Mouse (Mus musculus) hindbrain, embryonic 11.5 days (tissue): ENCODE data around the gene Robo2. TPM values are rescaled to one million over a fixed set of nuclear protein-coding genes. Genes with fewer than 3 reads are reported as not detected.
A peak's percentile ranks its signal among the peaks of the same experiment; 100 is the strongest.

Experiments
- ATAC-seq: fragments of 200-750 bp; cut with Nextera tagmentation; 2 replicates; pipeline ENCODE4 v1.8.0; 2017; ENCODE audit warnings: mild to moderate bottlenecking, moderate TSS enrichment, moderate library complexity; ENCODE audit not compliant: low FRiP score
- DNase-seq: peaks from one replicate; pipeline ENCODE4 v3.0.0-alpha.2; 2015; ENCODE audit warnings: low spot score
- H3K27ac ChIP-seq: fragments of 300-500 bp; sonication (generic); 2 replicates; pipeline ENCODE4 v1.5.1; 2014; ENCODE audit warnings: mild to moderate bottlenecking, low read depth, low read length
- H3K27me3 ChIP-seq: fragments of 300-500 bp; sonication (generic); 2 replicates; pipeline ENCODE4 v1.6.1; 2014; ENCODE audit warnings: mild to moderate bottlenecking, low read length, moderate library complexity, mixed read lengths; ENCODE audit not compliant: control insufficient read depth, insufficient read depth
- H3K36me3 ChIP-seq: fragments of 300-500 bp; sonication (generic); 2 replicates; pipeline ENCODE4 v1.6.1; 2014; ENCODE audit warnings: mild to moderate bottlenecking, low read length, moderate library complexity, mixed read lengths; ENCODE audit not compliant: control insufficient read depth, insufficient read depth
- H3K4me1 ChIP-seq: fragments of 300-500 bp; sonication (generic); replicated peaks from 2 replicates; pipeline ENCODE4 v1.6.1; 2014; ENCODE audit warnings: low read length, mixed read lengths; ENCODE audit not compliant: control insufficient read depth, insufficient read depth
- H3K4me2 ChIP-seq: fragments of 300-500 bp; sonication (generic); replicated peaks from 2 replicates; pipeline ENCODE4 v1.6.1; 2014; ENCODE audit warnings: mild to moderate bottlenecking, low read depth, low read length
- H3K4me3 ChIP-seq: fragments of 300-500 bp; sonication (generic); 2 replicates; pipeline ENCODE4 v1.5.1; 2014; ENCODE audit warnings: low read depth, low read length
- H3K9ac ChIP-seq: fragments of 300-500 bp; sonication (generic); 2 replicates; pipeline ENCODE4 v1.6.1; 2014; ENCODE audit warnings: low read depth, low read length
- H3K9me3 ChIP-seq: fragments of 300-500 bp; sonication (generic); 2 replicates; pipeline ENCODE4 v1.6.1; 2016; ENCODE audit warnings: low read length; ENCODE audit not compliant: control insufficient read depth
- WGBS: fragments of 180-500 bp; shearing (Covaris S2); extraction: QIAGEN DNeasy Blood & Tissue Kit; methylation state at CpG from one replicate; pipeline ENCODE4 v1.1.7; 2014; 5-methylcytosine and 5-hydroxymethylcytosine counted together
- polyA plus RNA-seq: library from polyadenylated mRNA; unstranded; fragments of >200 nt; fragmentation: Nextera tagmentation; extraction: Ambion mirVana; gene quantifications from 2 replicates; pipeline ENCODE4 v1.2.1, GENCODE M21; 2014

Gene Robo2
- polyA plus RNA-seq, 1 experiment from 2014 or later = 37.5 TPM

DNA sequence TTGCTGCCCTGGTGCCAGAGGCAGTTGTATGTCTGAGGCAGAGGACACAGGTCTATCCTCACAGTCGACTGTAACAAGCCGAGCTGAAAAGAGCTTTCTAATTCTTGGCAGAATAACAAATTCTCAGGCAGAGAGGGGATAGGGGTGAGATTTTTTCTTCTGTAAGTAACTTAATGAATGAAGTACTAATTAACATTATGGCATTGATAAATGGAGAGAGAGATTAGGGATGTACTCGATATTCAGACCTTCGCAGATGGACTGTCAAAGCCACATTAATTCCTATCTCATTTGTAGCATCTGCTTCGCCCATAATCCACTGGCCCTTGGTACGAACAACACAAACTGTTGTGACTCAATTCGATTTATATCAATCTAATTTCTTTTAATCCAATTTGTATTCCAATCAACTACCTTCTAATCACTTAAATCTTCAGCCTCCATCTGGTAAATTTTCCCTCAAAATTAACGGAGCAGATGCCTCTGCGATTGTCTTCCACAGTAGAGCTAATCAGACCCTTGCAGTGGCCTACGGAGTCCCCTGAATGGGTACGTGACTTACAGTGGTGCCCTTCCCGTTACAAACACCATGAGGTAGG, 36.2 kb downstream of the Robo2 start:
- 67% methylated on average over 12 of the region's 12 CpGs for WGBS
- no peaks in the 10 kb centered on the region for H3K36me3 ChIP-seq
- H3K4me2 ChIP-seq = no peak overlapping the region
- peak; percentile 54 for ATAC-seq
- no peak overlapping the region for H3K27ac ChIP-seq
- H3K27me3 ChIP-seq = no peaks in the 10 kb centered on the region
- H3K4me3 ChIP-seq = no peak overlapping the region
- no peaks in the 10 kb centered on the region for H3K4me1 ChIP-seq
- H3K9ac ChIP-seq = no peak overlapping the region
- H3K9me3 ChIP-seq = no peaks in the 10 kb centered on the region
- DNase-seq = no peak

DNA sequence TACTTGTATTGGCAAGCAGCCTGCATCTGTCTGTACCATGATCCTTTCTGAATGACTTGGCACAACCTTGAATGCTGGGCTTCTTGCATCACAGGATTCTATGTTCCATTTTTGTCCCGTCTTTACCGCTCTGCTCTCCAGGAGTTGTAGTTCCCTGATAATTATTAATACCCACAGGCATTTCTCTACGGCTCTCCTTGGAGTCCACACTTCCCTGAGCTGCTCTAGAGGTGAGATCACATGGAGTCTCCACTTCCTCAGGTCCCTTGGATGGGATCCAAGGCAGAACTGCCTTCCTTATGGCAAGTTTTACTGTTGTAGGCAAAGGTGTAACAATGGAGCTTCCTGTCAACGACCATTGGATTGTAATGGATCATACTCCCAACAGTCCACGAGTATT, 37.1 kb downstream of the Robo2 start:
- 86% methylated on average over 5 of the region's 5 CpGs for WGBS
- Histone ChIP-seq H3K27ac (no peak overlapping the region), H3K36me3 (no peaks in the 10 kb centered on the region), H3K27me3 (no peaks in the 10 kb centered on the region), H3K9ac (no peak overlapping the region), H3K4me1 (no peaks in the 10 kb centered on the region), H3K9me3 (no peaks in the 10 kb centered on the region), H3K4me3 (no peak overlapping the region), H3K4me2 (no peak overlapping the region)
- ATAC-seq (no peak), DNase-seq (no peak)

DNA sequence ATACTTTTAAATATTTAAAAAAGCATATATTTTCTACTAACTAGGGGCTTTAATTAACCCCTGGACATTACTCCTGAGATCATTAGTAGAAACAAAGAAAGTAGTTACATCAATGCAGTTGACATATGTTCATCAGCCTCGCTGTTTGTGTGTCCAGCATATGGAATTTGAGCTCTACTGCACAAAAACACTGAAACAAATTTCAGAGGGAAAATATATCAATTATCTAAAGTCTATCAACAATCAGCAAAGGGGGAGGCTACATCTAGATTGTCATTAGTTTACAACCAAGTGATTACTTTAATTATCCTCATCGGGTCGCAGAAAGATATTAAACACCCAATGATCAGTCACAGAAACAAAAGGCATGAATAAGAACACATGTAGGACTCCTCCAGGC, 38.2 kb downstream of the Robo2 start:
- H3K4me1 ChIP-seq = no peaks in the 10 kb centered on the region
- ATAC-seq = no peak
- no peak overlapping the region for H3K27ac ChIP-seq
- H3K4me3 ChIP-seq = no peak overlapping the region
- no peaks in the 10 kb centered on the region for H3K27me3 ChIP-seq
- H3K9ac ChIP-seq = no peak overlapping the region
- no peaks in the 10 kb centered on the region for H3K9me3 ChIP-seq
- H3K4me2 ChIP-seq = no peak overlapping the region
- WGBS = 89% methylated on average over 3 of the region's 3 CpGs
- no peak for DNase-seq
- no peaks in the 10 kb centered on the region for H3K36me3 ChIP-seq

DNA sequence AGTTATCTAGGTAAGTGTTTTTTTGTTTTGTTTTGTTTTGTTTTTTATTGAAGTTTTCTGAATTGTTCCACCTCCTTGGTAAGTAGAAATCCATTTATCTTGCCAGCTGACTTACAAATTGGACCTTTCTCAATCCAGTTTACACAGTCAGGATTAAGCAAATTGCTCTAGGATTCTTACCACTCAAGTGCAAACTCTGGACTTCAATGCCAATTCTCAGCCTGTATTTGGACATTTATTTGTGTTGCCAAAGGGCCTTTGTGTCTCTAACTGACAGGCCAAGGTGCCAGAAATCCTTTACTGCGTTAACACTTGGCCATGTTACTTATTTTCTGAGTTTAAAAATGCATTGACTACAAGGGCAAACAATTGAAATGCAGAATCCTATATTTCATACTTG, 38.7 kb downstream of the Robo2 start:
- H3K27me3 ChIP-seq = no peaks in the 10 kb centered on the region
- H3K4me2 ChIP-seq = no peak overlapping the region
- H3K4me1 ChIP-seq = no peaks in the 10 kb centered on the region
- ATAC-seq (no peak), DNase-seq (no peak)
- H3K9ac ChIP-seq = no peak overlapping the region
- H3K27ac ChIP-seq = no peak overlapping the region
- H3K9me3 ChIP-seq = no peaks in the 10 kb centered on the region
- 85% methylated on average over 1 of the region's 1 CpGs for WGBS
- no peak overlapping the region for H3K4me3 ChIP-seq
- no peaks in the 10 kb centered on the region for H3K36me3 ChIP-seq

DNA sequence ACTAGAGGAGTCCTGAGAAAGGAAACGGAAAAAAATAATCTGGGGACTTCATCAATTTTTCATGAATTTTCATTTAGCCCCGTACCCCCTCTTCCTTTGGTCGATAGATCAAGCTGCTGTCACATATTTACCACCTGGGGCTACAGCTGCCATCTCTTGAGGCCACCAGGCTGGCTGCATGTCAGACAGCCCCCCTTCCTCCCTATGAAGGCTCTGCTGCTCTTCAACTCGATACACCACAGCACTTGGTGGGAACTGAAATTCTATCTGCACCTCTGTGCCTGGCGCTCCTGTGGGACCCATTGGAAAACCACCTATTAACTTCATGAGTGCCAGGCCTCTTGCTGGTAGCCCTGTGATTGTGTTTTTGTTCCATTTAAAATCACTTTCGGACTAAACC, 63.2 kb downstream of the Robo2 start:
- ATAC-seq (peak; percentile 53; the same call in 1 of the 2 replicates), DNase-seq (no peak)
- no peak overlapping the region for H3K9ac ChIP-seq
- no peaks in the 10 kb centered on the region for H3K4me1 ChIP-seq
- H3K9me3 ChIP-seq = no peaks in the 10 kb centered on the region
- 51% methylated on average over 6 of the region's 6 CpGs for WGBS
- H3K36me3 ChIP-seq = no peaks in the 10 kb centered on the region
- no peak overlapping the region for H3K4me2 ChIP-seq
- no peaks in the 10 kb centered on the region for H3K27me3 ChIP-seq
- no peak overlapping the region for H3K27ac ChIP-seq
- H3K4me3 ChIP-seq = no peak overlapping the region

DNA sequence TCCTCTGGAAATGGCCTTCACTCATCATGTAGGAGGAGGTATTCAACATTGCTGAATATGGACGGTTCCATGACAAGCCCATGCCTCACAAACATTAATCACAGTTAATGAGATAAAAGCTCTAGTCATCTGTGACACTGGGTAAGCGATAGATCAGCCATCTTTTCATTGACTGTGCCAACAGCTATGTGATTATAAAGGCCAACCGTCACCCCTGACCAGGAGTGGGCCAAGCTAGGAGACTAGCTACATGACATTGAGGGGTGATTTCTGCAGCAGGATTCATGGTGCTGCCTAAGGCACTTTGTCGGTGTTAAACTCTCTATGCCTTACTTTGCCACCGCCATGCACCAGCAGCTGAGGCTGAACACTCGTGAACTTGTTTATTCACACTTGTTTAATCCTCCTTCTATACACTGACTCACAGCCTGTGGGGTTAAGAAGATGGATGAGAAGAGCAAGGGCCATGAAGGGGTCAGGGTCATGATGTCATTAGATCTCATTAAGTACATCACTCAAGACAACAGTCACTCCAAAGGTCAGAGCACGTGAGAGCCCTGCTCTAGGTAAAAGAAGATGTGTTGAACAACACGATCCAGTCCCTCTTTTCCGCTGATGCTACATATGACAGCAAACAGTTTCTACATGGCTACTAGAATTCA, 72.5 kb downstream of the Robo2 start:
- Histone ChIP-seq H3K36me3 (no peaks in the 10 kb centered on the region), H3K4me3 (no peak overlapping the region), H3K4me1 (no peaks in the 10 kb centered on the region), H3K27ac (no peak overlapping the region), H3K9ac (no peak overlapping the region), H3K9me3 (no peaks in the 10 kb centered on the region), H3K4me2 (no peak overlapping the region), H3K27me3 (no peaks in the 10 kb centered on the region)
- ATAC-seq (peak; percentile 77), DNase-seq (peak; percentile 25)
- WGBS = 43% methylated on average over 9 of the region's 9 CpGs

DNA sequence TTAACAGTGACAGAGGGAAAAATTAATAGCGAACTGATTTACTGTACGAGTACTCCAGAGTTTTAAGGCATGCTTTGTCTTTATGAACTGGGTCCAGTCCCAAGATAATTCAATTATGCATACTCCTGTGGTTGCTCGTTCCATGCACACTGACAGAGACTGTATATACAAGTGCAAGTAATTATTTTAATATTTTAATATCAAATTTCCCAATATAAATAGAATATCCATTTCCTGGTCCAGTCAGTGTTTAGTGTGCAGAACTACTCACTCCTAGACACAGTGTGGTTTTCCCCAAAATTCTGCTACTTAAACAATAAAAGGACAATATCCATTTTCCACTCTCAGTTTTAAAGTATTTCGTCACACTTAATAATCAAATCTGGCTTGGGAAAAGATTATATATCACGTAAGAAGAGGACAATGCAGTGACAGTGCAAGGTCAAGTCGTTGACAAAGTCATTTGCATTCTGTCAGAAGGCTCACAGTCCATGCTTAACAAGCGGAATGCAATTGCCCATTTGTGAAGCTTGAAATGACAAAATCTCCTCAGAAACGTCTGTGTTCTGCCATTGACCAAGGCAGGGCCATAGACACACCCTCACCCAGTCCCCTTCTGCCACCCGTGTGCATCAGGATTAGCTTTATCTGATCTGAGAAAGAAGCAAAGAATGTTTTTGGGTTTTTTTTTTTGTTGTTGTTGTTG, 89.8 kb downstream of the Robo2 start:
- 44% methylated on average over 9 of the region's 9 CpGs for WGBS
- DNase-seq = no peak
- ATAC-seq = peak; percentile 76

DNA sequence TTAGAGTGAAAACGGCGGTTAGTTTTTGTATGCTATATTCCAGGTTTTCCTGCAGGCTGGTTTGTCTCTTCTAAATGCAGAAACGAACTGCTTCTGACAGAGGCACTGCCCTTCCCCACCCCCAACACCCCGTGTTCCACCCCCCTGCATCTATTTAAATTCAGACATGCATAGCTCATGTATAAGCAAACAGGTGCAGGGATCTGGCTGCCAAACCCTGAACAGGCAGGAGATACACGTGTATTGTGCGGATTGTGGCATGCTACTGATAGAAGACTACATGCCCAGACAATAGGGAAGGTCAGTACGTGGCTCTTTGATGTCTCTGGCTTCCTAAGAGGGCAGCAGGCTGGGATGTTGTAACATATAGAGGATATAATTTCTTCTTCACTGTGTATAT, 95.5 kb downstream of the Robo2 start:
- no peak overlapping the region for H3K27ac ChIP-seq
- 53% methylated on average over 7 of the region's 7 CpGs for WGBS
- no peak overlapping the region for H3K4me2 ChIP-seq
- no peak overlapping the region for H3K9ac ChIP-seq
- ATAC-seq (0 out of 2 replicates have a peak, but pooled peaks have one; percentile 40), DNase-seq (no peak)
- no peak overlapping the region for H3K4me3 ChIP-seq
- peaks cover 3% of the 10 kb centered on the region; the same call in 1 of the 2 replicates for H3K4me1 ChIP-seq
- H3K27me3 ChIP-seq = no peaks in the 10 kb centered on the region
- H3K36me3 ChIP-seq = no peaks in the 10 kb centered on the region
- no peaks in the 10 kb centered on the region for H3K9me3 ChIP-seq

More for the DNA sequence above, 89.8 kb downstream of the Robo2 start:
- H3K27me3 ChIP-seq = no peaks in the 10 kb centered on the region
- no peak overlapping the region for H3K4me2 ChIP-seq
- H3K9me3 ChIP-seq = no peaks in the 10 kb centered on the region
- H3K36me3 ChIP-seq = no peaks in the 10 kb centered on the region
- no peak overlapping the region for H3K9ac ChIP-seq
- no peak overlapping the region for H3K4me3 ChIP-seq
- no peaks in the 10 kb centered on the region; the same call in 1 of the 2 replicates for H3K4me1 ChIP-seq
- no peak overlapping the region for H3K27ac ChIP-seq
